Mouse (Mus musculus) limb, embryonic 11.5 days (tissue): ENCODE measurements around the gene Castor2. TPM values are rescaled to one million over a fixed set of nuclear protein-coding genes. Genes with fewer than 3 reads are reported as not detected.

Experiments
- ATAC-seq: fragments of 200-750 bp; cut with Nextera tagmentation; 2 replicates; pipeline ENCODE4 v1.8.0; 2017; ENCODE audit warnings: low read depth; ENCODE audit not compliant: insufficient number of reproducible peaks, low FRiP score, low TSS enrichment
- DNase-seq: peaks from one replicate; pipeline ENCODE4 v3.0.0-alpha.2; 2015; ENCODE audit warnings: low spot score
- H3K27ac ChIP-seq: fragments of 300-500 bp; sonication (generic); replicated peaks from 2 replicates; pipeline ENCODE4 v1.5.1; 2014; ENCODE audit warnings: low read depth, mild to moderate bottlenecking, low read length
- H3K27me3 ChIP-seq: fragments of 300-500 bp; sonication (generic); 2 replicates; pipeline ENCODE4 v1.6.1; 2014; ENCODE audit warnings: mild to moderate bottlenecking, low read length, mixed read lengths; ENCODE audit not compliant: control insufficient read depth, insufficient read depth
- H3K36me3 ChIP-seq: fragments of 300-500 bp; sonication (generic); 2 replicates; pipeline ENCODE4 v1.6.1; 2014; ENCODE audit warnings: mild to moderate bottlenecking, low read length, moderate library complexity, mixed read lengths; ENCODE audit not compliant: control insufficient read depth, insufficient read depth
- H3K4me1 ChIP-seq: fragments of 300-500 bp; sonication (generic); 2 replicates; pipeline ENCODE4 v1.6.1; 2014; ENCODE audit warnings: low read length, mixed read lengths; ENCODE audit not compliant: control insufficient read depth, insufficient read depth
- H3K4me2 ChIP-seq: fragments of 300-500 bp; sonication (generic); 2 replicates; pipeline ENCODE4 v1.6.1; 2014; ENCODE audit warnings: low read depth, mild to moderate bottlenecking, moderate library complexity; ENCODE audit not compliant: severe bottlenecking
- H3K4me3 ChIP-seq: fragments of 300-500 bp; sonication (generic); 2 replicates; pipeline ENCODE4 v1.5.1; 2014; ENCODE audit warnings: low read depth, low read length
- H3K9ac ChIP-seq: fragments of 300-500 bp; sonication (generic); 2 replicates; pipeline ENCODE4 v1.6.1; 2014; ENCODE audit warnings: mild to moderate bottlenecking, low read length
- H3K9me3 ChIP-seq: fragments of 300-500 bp; sonication (generic); 2 replicates; pipeline ENCODE4 v1.6.1; 2016; ENCODE audit warnings: low read length; ENCODE audit not compliant: control insufficient read depth
- WGBS: fragments of 180-500 bp; shearing (Covaris S2); extraction: QIAGEN DNeasy Blood & Tissue Kit; methylation state at CpG from one replicate; pipeline ENCODE4 v1.1.7; 2014; 5-methylcytosine and 5-hydroxymethylcytosine counted together
- polyA plus RNA-seq: library from polyadenylated mRNA; unstranded; fragments of >200 nt; fragmentation: Nextera tagmentation; extraction: Ambion mirVana; gene quantifications from 2 replicates; pipeline ENCODE4 v1.2.1, GENCODE M21; 2014

Castor2 gene
- polyA plus RNA-seq, 1 experiment from 2014 or later = 11.8 TPM

GRCm38 (mm10) chr5:134115639-134116259 is 16.2 kb downstream of the Castor2 start:
- 90% methylated on average over 7 of the region's 7 CpGs for WGBS
- ATAC-seq (no peak), DNase-seq (no peak)
- Histone ChIP-seq H3K27me3 (no peaks in the 10 kb centered on the region), H3K4me1 (no peaks in the 10 kb centered on the region), H3K9me3 (no peaks in the 10 kb centered on the region), H3K4me3 (no peak overlapping the region), H3K36me3 (no peaks in the 10 kb centered on the region), H3K4me2 (no peak overlapping the region), H3K9ac (no peak overlapping the region), H3K27ac (no peak overlapping the region)

GRCm38 (mm10) chr5:134118798-134119407 is 19.4 kb downstream of the Castor2 start:
- 90% methylated on average over 15 of the region's 15 CpGs for WGBS
- no peaks in the 10 kb centered on the region for H3K27me3 ChIP-seq
- H3K4me1 ChIP-seq = no peaks in the 10 kb centered on the region
- H3K9ac ChIP-seq = no peak overlapping the region
- H3K36me3 ChIP-seq = no peaks in the 10 kb centered on the region
- no peaks in the 10 kb centered on the region for H3K9me3 ChIP-seq
- H3K4me2 ChIP-seq = no peak overlapping the region
- no peak overlapping the region for H3K4me3 ChIP-seq
- no peak overlapping the region for H3K27ac ChIP-seq
- ATAC-seq (no peak), DNase-seq (no peak)

- DNase-seq = no peak
- no peaks in the 10 kb centered on the region for H3K4me1 ChIP-seq
- H3K9ac ChIP-seq = no peak overlapping the region
- ATAC-seq = no peak
- no peaks in the 10 kb centered on the region for H3K27me3 ChIP-seq
- no peak overlapping the region for H3K27ac ChIP-seq
- no peak overlapping the region for H3K4me3 ChIP-seq
- 47% methylated on average over 10 of the region's 10 CpGs for WGBS
- H3K36me3 ChIP-seq = no peaks in the 10 kb centered on the region
- no peak overlapping the region for H3K4me2 ChIP-seq
- no peaks in the 10 kb centered on the region for H3K9me3 ChIP-seq
Measured at GRCm38 (mm10) chr5:134119481-134120120, 20.1 kb downstream of the Castor2 start.

- ATAC-seq = no peak
- WGBS = 90% methylated on average over 3 of the region's 3 CpGs
Measured at GRCm38 (mm10) chr5:134120135-134120534, 20.6 kb downstream of the Castor2 start.

GRCm38 (mm10) chr5:134121138-134121892 is 21.8 kb downstream of the Castor2 start:
- ATAC-seq (no peak), DNase-seq (no peak)
- H3K27ac ChIP-seq = no peak overlapping the region
- no peak overlapping the region for H3K4me3 ChIP-seq
- no peaks in the 10 kb centered on the region for H3K9me3 ChIP-seq
- no peaks in the 10 kb centered on the region for H3K4me1 ChIP-seq
- 75% methylated on average over 8 of the region's 9 CpGs for WGBS
- H3K4me2 ChIP-seq = no peak overlapping the region
- no peaks in the 10 kb centered on the region for H3K27me3 ChIP-seq
- H3K36me3 ChIP-seq = no peaks in the 10 kb centered on the region
- no peak overlapping the region for H3K9ac ChIP-seq

More at GRCm38 (mm10) chr5:134120135-134120534, 20.6 kb downstream of the Castor2 start:
- Histone ChIP-seq H3K27ac (no peak overlapping the region), H3K9ac (no peak overlapping the region), H3K36me3 (no peaks in the 10 kb centered on the region), H3K4me3 (no peak overlapping the region), H3K4me1 (no peaks in the 10 kb centered on the region), H3K4me2 (no peak overlapping the region), H3K9me3 (no peaks in the 10 kb centered on the region), H3K27me3 (no peaks in the 10 kb centered on the region)
- DNase-seq = no peak

GRCm38 (mm10) chr5:134121893-134122259 is 22.4 kb downstream of the Castor2 start:
- Histone ChIP-seq H3K4me2 (no peak overlapping the region), H3K27me3 (no peaks in the 10 kb centered on the region), H3K27ac (no peak overlapping the region), H3K9ac (no peak overlapping the region), H3K9me3 (no peaks in the 10 kb centered on the region; the same call in 1 of the 2 replicates), H3K4me1 (no peaks in the 10 kb centered on the region), H3K4me3 (no peak overlapping the region), H3K36me3 (0 out of 2 replicates have a peak, but pooled peaks cover 2% of the 10 kb centered on the region)
- WGBS = 86% methylated on average over 4 of the region's 4 CpGs
- ATAC-seq = no peak
- DNase-seq = no peak

- 80% methylated on average over 6 of the region's 6 CpGs for WGBS
- DNase-seq (no peak), ATAC-seq (no peak)
- H3K27ac ChIP-seq = no peak overlapping the region
- H3K9me3 ChIP-seq = no peaks in the 10 kb centered on the region; the same call in 1 of the 2 replicates
- H3K4me2 ChIP-seq = no peak overlapping the region
- H3K4me1 ChIP-seq = no peaks in the 10 kb centered on the region
- no peaks in the 10 kb centered on the region for H3K27me3 ChIP-seq
- H3K36me3 ChIP-seq = 0 out of 2 replicates have a peak, but pooled peaks cover 2% of the 10 kb centered on the region
- H3K4me3 ChIP-seq = no peak overlapping the region
- no peak overlapping the region for H3K9ac ChIP-seq
Measured at GRCm38 (mm10) chr5:134123846-134124245, 24.3 kb downstream of the Castor2 start.

GRCm38 (mm10) chr5:134126232-134126631 is 26.7 kb downstream of the Castor2 start:
- no peak for ATAC-seq
- H3K36me3 ChIP-seq = 0 out of 2 replicates have a peak, but pooled peaks cover 2% of the 10 kb centered on the region
- WGBS = 88% methylated on average over 2 of the region's 2 CpGs

More at GRCm38 (mm10) chr5:134126232-134126631, 26.7 kb downstream of the Castor2 start:
- Histone ChIP-seq H3K9ac (no peak overlapping the region), H3K9me3 (no peaks in the 10 kb centered on the region; the same call in 1 of the 2 replicates), H3K4me2 (no peak overlapping the region), H3K27ac (no peak overlapping the region), H3K4me1 (no peaks in the 10 kb centered on the region), H3K27me3 (no peaks in the 10 kb centered on the region), H3K4me3 (no peak overlapping the region)
- DNase-seq = no peak
